Mouse (Mus musculus) E14TG2a.4 (cell line): ENCODE measurements around the gene Ppp1r15b.

ENCODE experiments used
- CTCF ChIP-seq: conservative IDR thresholded peaks from 2 replicates; pipeline ENCODE4 v1.5.1; 2014; ENCODE audit warnings: low read length
- NANOG ChIP-seq: IDR thresholded peaks from 2 replicates; pipeline ENCODE4 v1.6.1; 2014; ENCODE audit warnings: borderline replicate concordance, low read length, mixed read lengths
- POU5F1 ChIP-seq: IDR thresholded peaks from 2 replicates; pipeline ENCODE4 v1.6.1; 2014; ENCODE audit warnings: low read length, borderline replicate concordance

GRCm38 (mm10) chr1:133181072-133182015, 50.4 kb downstream of the Ppp1r15b start:
- TF ChIP-seq CTCF, result peak; percentile 58
- no peak for TF ChIP-seq POU5F1
- no peak for TF ChIP-seq NANOG
